Mouse (Mus musculus): ENCODE data around the gene Defb23.

The Defb23 gene

GRCm38 (mm10) chr2:152464570-152465150, at the start of gene Defb23:
Gene Defb23, minus strand, starts transcription at chr2:152464620.
- DNase-seq: no peak

GRCm38 (mm10) chr2:152511592-152511991, 47.2 kb upstream of the Defb23 start, which contains the start of gene Defb26:
Gene Defb26, minus strand, starts transcription at chr2:152511692.
- no peak for DNase-seq

GRCm38 (mm10) chr2:152503950-152504349, 39.5 kb upstream of the Defb23 start:
- DNase-seq: no peak

- no peak for DNase-seq
These were observed 36.4 kb upstream of the Defb23 start for GRCm38 (mm10) chr2:152500863-152501229.

- no peak for DNase-seq
These were observed 35.9 kb upstream of the Defb23 start for GRCm38 (mm10) chr2:152500204-152500862.

- no peak for DNase-seq
These were observed 33.6 kb upstream of the Defb23 start for GRCm38 (mm10) chr2:152498020-152498419.

GRCm38 (mm10) chr2:152493151-152493550, 28.7 kb upstream of the Defb23 start:
- DNase-seq: no peak

- DNase-seq: no peak
These were observed 25.6 kb upstream of the Defb23 start, which contains the start of gene Defb22 for GRCm38 (mm10) chr2:152490038-152490437. Gene Defb22, minus strand, starts transcription at chr2:152490138.

- DNase-seq: no peak
These were observed 22.6 kb upstream of the Defb23 start for GRCm38 (mm10) chr2:152487024-152487423.

- no peak for DNase-seq
These were observed 17.3 kb upstream of the Defb23 start for GRCm38 (mm10) chr2:152481726-152482125.

- DNase-seq: no peak
These were observed 16.5 kb upstream of the Defb23 start for GRCm38 (mm10) chr2:152480881-152481280.

- DNase-seq: no peak
These were observed 12.3 kb upstream of the Defb23 start, which contains the start of gene Defb20 for GRCm38 (mm10) chr2:152476763-152477162. Gene Defb20, plus strand, starts transcription at chr2:152477063.

- DNase-seq: peak; percentile 21
These were observed 8.0 kb upstream of the Defb23 start for GRCm38 (mm10) chr2:152472434-152472833.

GRCm38 (mm10) chr2:152470973-152471372, 6.6 kb upstream of the Defb23 start:
- DNase-seq: peak; percentile 69

GRCm38 (mm10) chr2:152459241-152459640, 5.2 kb downstream of the Defb23 start:
- no peak for DNase-seq

- DNase-seq: no peak
These were observed 12.2 kb downstream of the Defb23 start for GRCm38 (mm10) chr2:152452101-152452781.

GRCm38 (mm10) chr2:152450241-152450640, 14.2 kb downstream of the Defb23 start:
- peak; percentile 65 for DNase-seq

- no peak for DNase-seq
These were observed 17.0 kb downstream of the Defb23 start for GRCm38 (mm10) chr2:152447461-152447860.

GRCm38 (mm10) chr2:152446642-152447041, 17.8 kb downstream of the Defb23 start:
- DNase-seq: no peak

GRCm38 (mm10) chr2:152443281-152443680, 21.1 kb downstream of the Defb23 start:
- no peak for DNase-seq

GRCm38 (mm10) chr2:152442322-152442721, 22.1 kb downstream of the Defb23 start:
- DNase-seq: no peak

- DNase-seq: no peak
These were observed 24.6 kb downstream of the Defb23 start for GRCm38 (mm10) chr2:152439833-152440232.

- DNase-seq: no peak
These were observed 25.5 kb downstream of the Defb23 start for GRCm38 (mm10) chr2:152438963-152439362.
